Comparison of ENCODE assay signal across 11 mouse cellular contexts in the genomic region with DNA sequence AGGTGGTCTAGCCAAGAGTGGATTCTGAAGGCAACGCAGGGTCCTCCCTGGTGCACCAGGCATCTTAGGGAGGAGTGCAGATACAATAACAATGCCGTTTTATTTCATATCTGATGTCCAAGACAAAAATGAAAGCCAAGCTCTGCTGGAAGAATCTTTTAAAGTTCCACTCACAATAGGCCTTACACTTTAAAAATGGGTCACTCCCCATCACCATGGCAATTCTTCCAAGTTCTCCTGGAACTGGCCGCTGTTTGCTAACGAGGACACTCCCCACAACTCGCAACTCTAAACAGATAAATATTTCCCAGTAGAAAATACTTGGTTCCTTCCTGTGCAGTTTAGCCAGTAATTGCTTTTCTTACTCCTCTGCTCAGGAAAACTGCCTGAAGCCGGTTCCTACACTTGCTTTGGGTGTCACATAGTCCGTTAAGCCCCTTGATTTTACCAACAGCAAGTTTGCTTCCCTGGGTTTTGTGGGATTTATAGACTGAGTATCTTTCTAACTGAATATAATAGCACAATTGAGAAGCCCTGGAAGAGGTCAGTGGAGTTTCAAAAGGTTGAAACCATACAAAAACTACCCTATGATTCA. TPM values are rescaled to one million over a fixed set of nuclear protein-coding genes. Genes with fewer than 3 reads are reported as not detected.
DNase-seq lines count a peak whose midpoint lies in the region.
"Had no signal": no experiment of that assay in that cellular context is flagged by ENCODE, and none has a peak within 500 bp of the region (broad histone marks: within the 10 kb centered on the region; RNA-seq: fewer than 3 reads in every experiment).

No protein-coding gene starts in this region.

- intact Hi-C loops in gastrocnemius, postnatal 36 days (cut with DNase I) = no loop called here
- intact Hi-C loops in heart, postnatal 25 days (cut with DNase I) = no loop called here

- peak; percentile 38 for DNase-seq in gastrocnemius, postnatal 25 days
- DNase-seq in gastrocnemius, postnatal 36 days = no peak
- peak; percentile 20 for DNase-seq in kidney, postnatal 14 days
- no peak for DNase-seq in kidney, postnatal 4 days
- DNase-seq in ovary, postnatal 14 days (ENCODE audit: low spot score) = peak; percentile 24
- no peak for DNase-seq in ovary, adult 18-20 months (ENCODE audit: low spot score)
- DNase-seq in heart, postnatal 25 days (ENCODE audit: low spot score) = peak; percentile 23
- DNase-seq in cerebellum, postnatal 25 days = no peak
- DNase-seq: cerebellum, adult 18-20 months; kidney, adult 11 months; left cerebral cortex, postnatal 4 days had no signal

RNA-seq across cellular contexts. Expression of gene Add3, which starts 28.1 kb away (rescaled TPM):
- total RNA-seq in gastrocnemius, postnatal 25 days (2021) = 10 to 100 TPM; 21.4 to 24.3 TPM
- total RNA-seq in gastrocnemius, postnatal 36 days (2021) = 10 to 100 TPM; 20.0 to 20.7 TPM
- 10 to 100 TPM; 50.2 to 53.3 TPM for total RNA-seq in heart, postnatal 25 days (2021)

Comparison
In these comparisons a context has a peak if more than half of its experiments do, and no peak if none do; other contexts are left out.
1. DNase-seq: peak in gastrocnemius, postnatal 25 days (single experiment), kidney, postnatal 14 days (single experiment), ovary, postnatal 14 days (single experiment) and heart, postnatal 25 days (single experiment); none in gastrocnemius, postnatal 36 days (0 of 2), kidney, postnatal 4 days (0 of 2), ovary, adult 18-20 months (single experiment) and cerebellum, postnatal 25 days (0 of 2).